Mouse (Mus musculus): ENCODE measurements at regions not wholly inside any gene's neighbourhood (a gene's known extent, or its start where the extent isn't known, plus 50 kb on each side); places are given as distances from the start of the nearest gene placed in this dataset.

DNA sequence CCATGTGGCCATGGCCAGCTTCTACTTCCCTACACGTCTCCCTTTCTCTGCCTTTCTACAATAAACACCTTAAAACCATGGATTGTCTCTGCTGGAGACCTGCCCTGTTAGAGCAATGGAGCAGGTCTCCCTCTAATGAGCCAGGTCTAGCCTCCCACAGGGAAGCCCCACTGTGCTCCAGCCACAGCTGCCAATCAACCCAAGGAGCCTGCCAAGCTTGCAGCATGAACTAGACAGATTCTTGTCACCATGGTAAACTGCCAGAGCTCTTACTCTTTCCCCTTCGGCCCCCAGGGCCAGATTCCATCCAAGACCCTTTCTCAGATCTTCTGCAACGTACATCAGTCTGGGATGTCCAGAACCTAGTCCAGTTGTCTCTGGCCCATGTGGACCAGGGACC lies 217.1 kb upstream of the Fam241a start:
- no peak for DNase-seq (ENCODE audit: low spot score)

DNA sequence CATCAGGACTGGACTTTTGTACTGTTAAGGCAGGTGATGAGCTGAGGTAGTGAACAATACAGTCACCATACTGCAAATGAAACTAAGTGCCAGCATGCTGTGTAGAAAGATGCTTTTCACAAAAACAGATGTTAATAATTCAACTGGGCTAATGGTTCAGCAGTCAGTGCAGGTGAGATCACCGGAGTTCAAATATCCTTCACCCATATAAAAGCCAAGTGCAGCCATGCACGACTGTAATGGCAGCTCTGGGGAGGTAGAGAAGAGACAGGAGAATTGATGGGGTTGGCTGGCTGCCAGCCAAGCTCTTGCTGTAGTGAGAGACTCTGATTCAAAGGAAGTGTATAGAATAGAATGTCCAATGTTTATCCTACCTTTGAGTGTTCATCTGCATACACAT lies 214.3 kb upstream of the Fam241a start:
- no peak for DNase-seq (ENCODE audit: low spot score)

DNA sequence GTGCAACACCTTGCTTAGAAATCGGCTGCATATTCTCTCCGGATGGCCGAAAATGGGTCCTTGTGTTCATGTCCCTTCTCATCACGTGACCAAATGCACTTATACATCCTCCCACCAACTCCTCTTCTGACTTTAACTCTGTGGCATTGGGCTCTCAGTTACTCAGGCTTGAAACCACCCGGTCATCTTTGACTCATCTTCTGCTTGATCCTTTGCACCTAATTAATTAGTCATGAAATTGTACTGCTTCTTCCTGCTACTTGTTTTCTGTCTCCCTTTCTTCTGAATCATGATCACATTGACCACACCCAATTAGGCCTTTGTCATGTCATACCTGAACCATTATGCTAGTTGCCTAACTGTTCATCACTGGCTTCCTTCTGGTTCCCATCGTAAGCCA lies 208.4 kb upstream of the Fam241a start:
- no peak for DNase-seq (ENCODE audit: low spot score)

DNA sequence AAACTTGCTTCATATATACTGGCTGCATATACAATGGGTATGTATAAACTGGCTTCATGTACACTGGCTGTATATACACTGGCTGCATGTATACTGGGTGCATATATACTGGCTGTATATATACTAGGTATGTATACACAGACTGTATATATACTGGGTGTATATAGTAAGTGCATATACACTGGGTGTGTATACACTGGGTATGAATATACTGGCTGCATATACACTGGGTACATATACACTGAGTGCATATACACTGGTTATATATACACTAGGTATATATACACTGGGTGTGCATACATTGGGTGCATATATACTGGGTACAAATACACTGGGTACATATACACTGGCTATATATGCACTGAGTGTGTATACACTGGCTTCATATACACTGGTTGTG lies 196.9 kb upstream of the Fam241a start:
- no peak for DNase-seq (ENCODE audit: low spot score)

GRCm38 (mm10) chr3:128088207-128088606 lies 192.1 kb upstream of the Fam241a start:
- peak; percentile 59 for DNase-seq (ENCODE audit: low spot score)

- DNase-seq (ENCODE audit: low spot score): no peak
Measured at GRCm38 (mm10) chr3:128087163-128087562, 191.0 kb upstream of the Fam241a start.

GRCm38 (mm10) chr3:128082463-128082862 lies 186.3 kb upstream of the Fam241a start:
- DNase-seq (ENCODE audit: low spot score): no peak

DNA sequence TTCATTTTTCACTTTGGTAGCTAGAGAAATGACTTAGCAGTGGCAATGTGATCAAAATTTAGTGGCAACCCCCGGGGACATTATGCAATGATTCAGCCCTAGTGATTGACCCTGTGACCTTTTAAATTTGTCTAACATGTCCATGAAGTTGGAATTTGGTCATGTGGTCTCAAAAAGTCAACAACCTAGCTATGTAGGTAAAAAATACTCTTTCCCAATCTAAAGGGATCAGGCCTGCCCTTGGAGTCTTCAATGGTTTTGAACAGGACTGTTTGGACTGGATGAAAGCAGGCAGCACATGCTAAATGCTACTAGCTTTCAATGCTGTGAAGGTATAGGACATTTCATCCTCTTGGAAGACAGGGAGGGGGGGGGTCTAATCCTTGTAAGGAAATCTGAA lies 185.3 kb upstream of the Fam241a start:
- no peak for DNase-seq (ENCODE audit: low spot score)

DNA sequence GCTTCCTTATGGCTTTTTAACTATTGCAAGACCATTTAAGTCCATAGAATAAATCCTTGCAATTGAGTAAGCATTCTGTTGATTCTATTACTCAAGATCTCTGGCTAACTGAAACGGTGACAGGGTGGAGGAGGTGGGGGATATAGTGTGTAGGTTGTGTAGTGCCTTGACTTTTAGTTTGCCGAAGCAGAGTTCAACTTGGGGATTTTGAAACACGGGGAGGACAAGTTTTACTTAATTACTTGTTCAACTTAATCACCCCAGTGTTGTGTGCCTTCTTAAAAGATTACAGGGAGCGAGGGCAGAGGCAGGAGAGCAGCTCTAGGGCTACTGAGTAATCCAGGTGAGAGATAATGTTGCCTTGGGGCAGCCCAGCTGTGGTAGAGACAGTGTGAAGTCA lies 171.7 kb upstream of the Fam241a start:
- DNase-seq (ENCODE audit: low spot score): no peak

GRCm38 (mm10) chr3:128054031-128054430 lies 157.9 kb upstream of the Fam241a start:
- no peak for DNase-seq (ENCODE audit: low spot score)

DNA sequence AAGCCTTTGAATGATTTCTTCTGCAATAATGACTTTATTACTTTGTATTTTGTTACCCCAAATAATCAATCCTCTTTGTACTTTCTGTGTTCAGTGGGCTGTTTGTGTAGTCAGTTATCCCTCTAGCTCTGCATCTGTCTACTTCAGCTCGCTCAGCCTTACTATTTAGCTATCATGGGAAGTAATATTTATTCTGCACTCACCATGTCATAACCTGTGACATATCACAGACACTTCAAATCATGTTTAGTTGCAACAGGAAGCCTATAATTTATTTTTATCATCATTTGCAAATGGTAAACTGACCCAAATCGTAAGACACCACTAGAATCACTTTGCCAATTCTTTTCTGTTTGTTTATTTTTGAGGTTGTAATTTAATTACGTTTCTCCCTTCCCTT lies 147.6 kb upstream of the Fam241a start:
- DNase-seq (ENCODE audit: low spot score): no peak

- no peak for DNase-seq (ENCODE audit: low spot score)
Measured at GRCm38 (mm10) chr3:128040407-128041115, 144.4 kb upstream of the Fam241a start.

GRCm38 (mm10) chr3:128039185-128039584 lies 143.1 kb upstream of the Fam241a start:
- no peak for DNase-seq (ENCODE audit: low spot score)

DNA sequence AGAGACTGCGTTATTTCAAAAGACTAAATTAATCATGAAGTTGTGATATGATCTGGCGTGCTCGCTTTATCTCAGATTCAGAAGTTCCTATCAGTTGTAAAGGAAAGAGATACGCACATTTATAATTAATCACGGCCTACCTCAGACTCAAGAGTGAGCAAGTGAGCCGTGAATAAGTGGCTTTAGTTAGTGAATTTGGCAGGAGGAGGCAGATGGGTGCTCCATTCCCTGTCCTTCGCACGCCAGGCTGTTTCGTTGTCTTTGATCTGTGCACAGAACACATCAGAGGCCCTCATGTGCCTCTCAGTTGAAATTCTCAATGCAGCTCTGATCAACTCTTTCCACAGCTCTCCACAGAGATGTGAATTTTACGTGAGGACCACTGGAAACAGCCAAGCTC lies 140.4 kb upstream of the Fam241a start:
- no peak for DNase-seq (ENCODE audit: low spot score)

- DNase-seq (ENCODE audit: low spot score): no peak
Measured at GRCm38 (mm10) chr3:128030352-128030751, 134.2 kb upstream of the Fam241a start.

GRCm38 (mm10) chr3:128029565-128029915 lies 133.4 kb upstream of the Fam241a start:
- DNase-seq (ENCODE audit: low spot score): no peak

DNA sequence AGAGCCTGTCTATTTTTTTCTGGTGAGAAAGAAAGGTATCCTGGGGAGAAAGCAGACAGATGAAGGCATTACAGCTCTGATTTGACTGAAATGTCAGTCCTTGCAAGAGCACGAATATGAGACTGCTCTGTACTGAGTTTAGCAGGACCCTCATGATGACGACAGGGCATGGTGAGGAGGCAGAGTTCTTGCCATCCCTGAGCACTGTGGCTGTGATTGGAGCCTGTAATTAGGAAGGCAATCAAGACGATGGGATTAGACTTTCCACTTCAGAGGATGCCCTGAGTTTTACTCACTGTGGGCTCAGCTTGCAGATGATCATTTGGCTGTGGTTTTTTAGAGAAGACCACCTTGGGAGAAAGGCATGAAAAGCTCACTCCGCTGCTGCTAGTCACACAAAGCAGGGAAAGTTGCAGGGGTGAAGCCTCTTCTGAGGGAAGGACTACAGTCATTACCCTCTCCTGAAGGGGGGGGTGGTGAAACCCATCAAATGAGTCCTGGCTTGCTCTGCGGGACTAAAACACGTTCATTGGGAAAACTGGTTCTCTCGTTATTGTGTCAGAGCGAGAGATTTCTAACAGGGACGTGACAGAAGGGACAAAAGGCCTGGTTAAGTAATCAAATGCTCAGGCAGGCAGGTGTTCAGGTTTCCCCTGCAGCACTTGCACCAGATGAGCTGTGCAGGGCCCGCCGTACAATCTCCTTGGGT lies 132.9 kb upstream of the Fam241a start:
- no peak for DNase-seq (ENCODE audit: low spot score)

GRCm38 (mm10) chr3:128024856-128025255 lies 128.7 kb upstream of the Fam241a start:
- no peak for DNase-seq (ENCODE audit: low spot score)

- no peak for DNase-seq (ENCODE audit: low spot score)
Measured at GRCm38 (mm10) chr3:128014909-128015308, 118.8 kb upstream of the Fam241a start.

- no peak for DNase-seq (ENCODE audit: low spot score)
Measured at GRCm38 (mm10) chr3:128002905-128003641, 106.9 kb upstream of the Fam241a start.

GRCm38 (mm10) chr3:128001924-128002501 lies 105.9 kb upstream of the Fam241a start:
- DNase-seq (ENCODE audit: low spot score): peak; percentile 6

DNA sequence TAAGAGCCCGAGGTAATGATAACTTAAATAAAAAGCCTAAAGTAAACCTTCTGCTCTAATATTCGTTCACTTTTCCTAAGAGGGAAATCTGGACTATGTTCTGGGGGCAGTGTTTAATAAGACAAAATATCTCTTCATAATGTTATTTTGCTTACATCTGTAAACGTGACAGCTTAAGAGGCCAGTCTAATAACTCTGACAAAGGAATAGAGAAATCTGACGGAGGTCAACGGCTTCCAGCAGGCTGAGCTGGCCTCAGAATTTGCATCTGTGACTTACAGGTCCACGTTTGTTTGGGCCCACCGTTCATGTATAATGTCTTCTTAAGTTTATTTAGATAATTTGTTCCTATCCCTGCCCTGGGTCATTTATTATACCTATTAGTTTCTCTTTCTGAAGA lies 99.6 kb upstream of the Fam241a start:
- DNase-seq (ENCODE audit: low spot score): no peak

DNA sequence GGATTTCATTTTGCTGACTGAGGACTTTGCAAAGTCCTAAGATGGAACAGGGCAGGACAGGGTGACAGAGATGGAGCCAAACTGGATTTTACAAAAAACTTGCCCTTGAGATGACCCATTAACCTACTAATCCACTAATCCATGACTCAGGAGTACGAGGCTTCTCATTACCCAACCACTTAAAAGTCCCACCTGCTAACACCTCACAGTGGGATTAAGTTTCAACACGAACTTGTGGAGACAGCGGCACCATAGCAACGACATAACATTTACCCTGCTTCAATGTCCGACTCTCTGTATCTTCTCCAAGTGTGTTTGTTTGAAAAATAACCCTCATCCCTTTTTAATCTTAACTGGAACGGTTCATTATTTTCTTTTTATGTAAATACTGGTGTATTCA lies 91.5 kb upstream of the Fam241a start:
- DNase-seq (ENCODE audit: low spot score): no peak
